Mouse (Mus musculus): Measurements from ENCODE around the gene Slco2a1. TPM values are rescaled to one million over a fixed set of nuclear protein-coding genes. Genes with fewer than 3 reads are reported as not detected.

Slco2a1 gene
- 5.7 and 7.2 TPM in 2 replicates for polyA plus RNA-seq (2015; fragmentation: Nextera tagmentation; extraction: Ambion mirVana)

GRCm38 (mm10) chr9:102988462-102988861, at the start of gene Slco2a1:
Slco2a1 (plus strand) TSS chr9:102988712.
- no peak within 1 kb of the TSS for H3K9ac ChIP-seq
- H3K4me3 ChIP-seq: no peak within 1 kb of the TSS
- no peaks in the 10 kb centered on the region for H3K36me3 ChIP-seq
- peaks cover 43% of the 10 kb centered on the region for H3K4me1 ChIP-seq
- ATAC-seq (ENCODE audit: extremely low read depth, insufficient number of reproducible peaks, low FRiP score, low TSS enrichment): no peak
- H3K4me2 ChIP-seq: no peak within 1 kb of the TSS
- WGBS: 75% methylated on average over 8 of the region's 8 CpGs
- H3K27ac ChIP-seq (replicated peaks): no peak within 1 kb of the TSS
- no peaks in the 10 kb centered on the region for H3K27me3 ChIP-seq (replicated peaks)
- no peaks in the 10 kb centered on the region; the same call in 1 of the 2 replicates for H3K9me3 ChIP-seq

- Histone ChIP-seq H3K4me3 (no peak overlapping the region), H3K9me3 (no peaks in the 10 kb centered on the region), H3K27ac (replicated peaks) (no peak overlapping the region), H3K36me3 (no peaks in the 10 kb centered on the region), H3K27me3 (replicated peaks) (no peaks in the 10 kb centered on the region), H3K9ac (no peak overlapping the region), H3K4me1 (no peaks in the 10 kb centered on the region), H3K4me2 (no peak overlapping the region)
- ATAC-seq (ENCODE audit: extremely low read depth, insufficient number of reproducible peaks, low FRiP score, low TSS enrichment): no peak
- 73% methylated on average over 4 of the region's 4 CpGs for WGBS
Measured at GRCm38 (mm10) chr9:102942221-102942620, 46.3 kb upstream of the Slco2a1 start.

- H3K27me3 ChIP-seq (replicated peaks): no peaks in the 10 kb centered on the region
- no peak overlapping the region for H3K27ac ChIP-seq (replicated peaks)
- H3K9ac ChIP-seq: no peak overlapping the region
- no peaks in the 10 kb centered on the region for H3K36me3 ChIP-seq
- WGBS: 85% methylated on average over 9 of the region's 9 CpGs
- H3K9me3 ChIP-seq: no peaks in the 10 kb centered on the region
- no peaks in the 10 kb centered on the region for H3K4me1 ChIP-seq
- H3K4me2 ChIP-seq: no peak overlapping the region
- H3K4me3 ChIP-seq: no peak overlapping the region
- ATAC-seq (ENCODE audit: extremely low read depth, insufficient number of reproducible peaks, low FRiP score, low TSS enrichment): no peak
Measured at GRCm38 (mm10) chr9:102944891-102945290, 43.6 kb upstream of the Slco2a1 start.

- Histone ChIP-seq H3K27ac (replicated peaks) (no peak overlapping the region), H3K27me3 (replicated peaks) (no peaks in the 10 kb centered on the region), H3K4me3 (no peak overlapping the region), H3K9me3 (no peaks in the 10 kb centered on the region), H3K36me3 (no peaks in the 10 kb centered on the region), H3K4me2 (no peak overlapping the region), H3K4me1 (no peaks in the 10 kb centered on the region), H3K9ac (no peak overlapping the region)
- ATAC-seq (ENCODE audit: extremely low read depth, insufficient number of reproducible peaks, low FRiP score, low TSS enrichment): no peak
- 61% methylated on average over 12 of the region's 12 CpGs for WGBS
Measured at GRCm38 (mm10) chr9:102946469-102947015, 42.0 kb upstream of the Slco2a1 start.

GRCm38 (mm10) chr9:102948706-102949105, 39.8 kb upstream of the Slco2a1 start:
- H3K4me3 ChIP-seq: no peak overlapping the region
- no peak for ATAC-seq (ENCODE audit: extremely low read depth, insufficient number of reproducible peaks, low FRiP score, low TSS enrichment)
- no peaks in the 10 kb centered on the region for H3K27me3 ChIP-seq (replicated peaks)
- H3K9ac ChIP-seq: no peak overlapping the region
- no peak overlapping the region for H3K27ac ChIP-seq (replicated peaks)
- H3K9me3 ChIP-seq: no peaks in the 10 kb centered on the region
- no peaks in the 10 kb centered on the region for H3K36me3 ChIP-seq
- no peaks in the 10 kb centered on the region for H3K4me1 ChIP-seq
- WGBS: 69% methylated on average over 5 of the region's 5 CpGs
- H3K4me2 ChIP-seq: no peak overlapping the region

GRCm38 (mm10) chr9:102951091-102951994, 37.2 kb upstream of the Slco2a1 start:
- Histone ChIP-seq H3K9ac (no peak overlapping the region), H3K9me3 (no peaks in the 10 kb centered on the region), H3K36me3 (no peaks in the 10 kb centered on the region), H3K4me3 (no peak overlapping the region), H3K4me1 (no peaks in the 10 kb centered on the region), H3K4me2 (no peak overlapping the region), H3K27me3 (replicated peaks) (no peaks in the 10 kb centered on the region), H3K27ac (replicated peaks) (no peak overlapping the region)
- ATAC-seq (ENCODE audit: extremely low read depth, insufficient number of reproducible peaks, low FRiP score, low TSS enrichment): no peak
- WGBS: 82% methylated on average over 9 of the region's 9 CpGs

GRCm38 (mm10) chr9:102955866-102956265, 32.6 kb upstream of the Slco2a1 start:
- Histone ChIP-seq H3K4me2 (no peak overlapping the region), H3K27me3 (replicated peaks) (no peaks in the 10 kb centered on the region), H3K9me3 (no peaks in the 10 kb centered on the region), H3K4me3 (no peak overlapping the region), H3K9ac (no peak overlapping the region), H3K4me1 (no peaks in the 10 kb centered on the region), H3K36me3 (no peaks in the 10 kb centered on the region), H3K27ac (replicated peaks) (no peak overlapping the region)
- 61% methylated on average over 3 of the region's 3 CpGs for WGBS
- ATAC-seq (ENCODE audit: extremely low read depth, insufficient number of reproducible peaks, low FRiP score, low TSS enrichment): no peak

GRCm38 (mm10) chr9:102958703-102959102, 29.8 kb upstream of the Slco2a1 start:
- H3K27ac ChIP-seq (replicated peaks): no peak overlapping the region
- WGBS: 67% methylated on average over 6 of the region's 6 CpGs
- H3K4me3 ChIP-seq: no peak overlapping the region
- no peak overlapping the region for H3K4me2 ChIP-seq
- no peak for ATAC-seq (ENCODE audit: extremely low read depth, insufficient number of reproducible peaks, low FRiP score, low TSS enrichment)
- no peak overlapping the region for H3K9ac ChIP-seq
- no peaks in the 10 kb centered on the region for H3K9me3 ChIP-seq
- H3K27me3 ChIP-seq (replicated peaks): no peaks in the 10 kb centered on the region
- H3K36me3 ChIP-seq: no peaks in the 10 kb centered on the region
- H3K4me1 ChIP-seq: peaks cover 11% of the 10 kb centered on the region

GRCm38 (mm10) chr9:102961356-102962092, 27.0 kb upstream of the Slco2a1 start:
- Histone ChIP-seq H3K9ac (no peak overlapping the region), H3K4me3 (no peak overlapping the region), H3K9me3 (no peaks in the 10 kb centered on the region), H3K4me1 (peaks cover 11% of the 10 kb centered on the region), H3K27ac (replicated peaks) (no peak overlapping the region), H3K4me2 (no peak overlapping the region), H3K36me3 (no peaks in the 10 kb centered on the region), H3K27me3 (replicated peaks) (no peaks in the 10 kb centered on the region)
- WGBS: 32% methylated on average over 8 of the region's 8 CpGs
- no peak for ATAC-seq (ENCODE audit: extremely low read depth, insufficient number of reproducible peaks, low FRiP score, low TSS enrichment)

GRCm38 (mm10) chr9:102962093-102962788, 26.3 kb upstream of the Slco2a1 start:
- no peak overlapping the region for H3K4me3 ChIP-seq
- no peak overlapping the region for H3K9ac ChIP-seq
- no peaks in the 10 kb centered on the region for H3K9me3 ChIP-seq
- H3K4me2 ChIP-seq: no peak overlapping the region
- no peak overlapping the region for H3K27ac ChIP-seq (replicated peaks)
- no peak for ATAC-seq (ENCODE audit: extremely low read depth, insufficient number of reproducible peaks, low FRiP score, low TSS enrichment)
- H3K4me1 ChIP-seq: peaks cover 11% of the 10 kb centered on the region
- H3K27me3 ChIP-seq (replicated peaks): no peaks in the 10 kb centered on the region
- no peaks in the 10 kb centered on the region for H3K36me3 ChIP-seq
- WGBS: 49% methylated on average over 10 of the region's 10 CpGs

- peaks cover 11% of the 10 kb centered on the region for H3K4me1 ChIP-seq
- H3K4me3 ChIP-seq: no peak overlapping the region
- H3K9me3 ChIP-seq: no peaks in the 10 kb centered on the region
- no peak overlapping the region for H3K9ac ChIP-seq
- no peak for ATAC-seq (ENCODE audit: extremely low read depth, insufficient number of reproducible peaks, low FRiP score, low TSS enrichment)
- no peak overlapping the region for H3K27ac ChIP-seq (replicated peaks)
- no peaks in the 10 kb centered on the region for H3K36me3 ChIP-seq
- no peak overlapping the region for H3K4me2 ChIP-seq
- no peaks in the 10 kb centered on the region for H3K27me3 ChIP-seq (replicated peaks)
- WGBS: 69% methylated on average over 7 of the region's 7 CpGs
Measured at GRCm38 (mm10) chr9:102963321-102963720, 25.2 kb upstream of the Slco2a1 start.

All from heart, embryonic 13.5 days (tissue).